Mouse (Mus musculus): ENCODE results near the gene Lrrc3b.

The Lrrc3b gene

GRCm38 (mm10) chr14:15331370-15331769 lies 107.4 kb downstream of the Lrrc3b start:
- no peak for DNase-seq (ENCODE audit: low spot score)

GRCm38 (mm10) chr14:15330155-15330554 lies 108.6 kb downstream of the Lrrc3b start:
- no peak for DNase-seq (ENCODE audit: low spot score)

DNA sequence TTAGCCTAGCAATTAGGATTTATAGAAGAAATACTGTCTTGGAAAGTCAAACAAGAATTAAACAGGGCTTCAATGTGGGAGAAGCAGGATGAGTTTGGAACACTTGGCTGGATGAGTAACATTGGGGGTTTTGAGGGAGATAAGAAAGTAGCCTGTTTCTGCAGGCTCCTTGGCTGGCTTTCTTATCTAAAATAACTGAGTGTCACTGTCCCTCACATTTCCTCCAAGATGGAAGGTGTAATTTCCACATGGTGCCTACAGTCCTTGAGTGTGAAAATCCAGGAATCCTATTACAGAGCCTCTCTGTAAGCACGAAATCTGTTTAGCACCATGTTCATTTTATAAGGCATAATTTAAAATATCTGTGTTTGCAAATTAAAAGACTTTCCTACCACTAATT lies 112.9 kb downstream of the Lrrc3b start:
- no peak for DNase-seq (ENCODE audit: low spot score)

DNA sequence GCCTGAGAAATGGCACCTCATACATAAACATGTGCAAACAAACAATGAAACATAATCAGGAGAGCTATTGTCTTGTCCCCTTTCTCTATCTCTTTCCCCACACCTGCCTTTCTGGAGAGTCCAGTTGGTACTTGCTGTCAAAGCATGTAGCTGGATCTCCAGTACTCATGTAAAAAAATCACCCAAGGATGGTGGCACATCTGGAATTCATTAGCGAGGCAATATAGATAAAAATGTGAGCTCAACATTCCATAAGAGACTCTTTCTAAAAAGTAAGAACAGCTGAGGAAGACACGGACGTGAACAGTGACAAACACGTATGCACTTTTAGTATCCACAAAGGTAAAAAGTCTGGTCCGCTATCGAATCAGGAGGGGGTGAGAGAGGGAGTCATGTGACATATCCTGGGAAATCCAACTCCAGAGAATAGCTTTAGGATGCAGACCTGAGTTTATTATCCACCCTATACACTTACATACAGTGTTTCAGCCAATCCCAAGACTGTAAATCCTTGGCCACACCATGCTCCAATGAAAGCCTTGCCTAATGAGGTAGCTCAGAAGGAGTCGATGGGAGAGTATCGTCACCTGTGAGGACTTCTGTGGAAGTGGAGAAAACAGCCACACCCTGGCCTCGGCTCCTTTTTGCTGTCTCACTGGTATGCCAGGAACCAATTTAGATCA lies 116.2 kb downstream of the Lrrc3b start:
- no peak for DNase-seq (ENCODE audit: low spot score)

GRCm38 (mm10) chr14:15319399-15319915 lies 119.3 kb downstream of the Lrrc3b start:
- no peak for DNase-seq (ENCODE audit: low spot score)

DNA sequence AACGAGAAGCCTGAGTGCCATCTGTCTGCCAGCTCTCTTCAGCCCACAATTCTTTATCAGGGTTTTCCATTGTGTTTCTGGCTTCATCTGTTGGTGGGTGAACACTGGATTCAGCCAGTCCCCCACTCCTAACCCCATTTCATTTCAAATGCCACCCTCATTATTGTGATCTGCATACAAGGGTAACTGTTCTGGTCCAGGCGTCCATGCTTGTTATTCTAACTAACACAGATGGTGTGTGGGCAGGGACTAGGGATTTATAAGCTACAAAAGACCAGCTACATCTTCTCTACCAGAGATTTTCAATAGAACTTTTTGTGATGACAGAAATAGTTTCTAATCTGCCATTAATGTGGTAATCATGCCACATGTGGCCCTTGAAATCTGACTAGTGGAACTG lies 130.2 kb downstream of the Lrrc3b start:
- DNase-seq (ENCODE audit: low spot score) = no peak
